8 mouse cellular contexts compared by ENCODE assay signal in the genomic region with DNA sequence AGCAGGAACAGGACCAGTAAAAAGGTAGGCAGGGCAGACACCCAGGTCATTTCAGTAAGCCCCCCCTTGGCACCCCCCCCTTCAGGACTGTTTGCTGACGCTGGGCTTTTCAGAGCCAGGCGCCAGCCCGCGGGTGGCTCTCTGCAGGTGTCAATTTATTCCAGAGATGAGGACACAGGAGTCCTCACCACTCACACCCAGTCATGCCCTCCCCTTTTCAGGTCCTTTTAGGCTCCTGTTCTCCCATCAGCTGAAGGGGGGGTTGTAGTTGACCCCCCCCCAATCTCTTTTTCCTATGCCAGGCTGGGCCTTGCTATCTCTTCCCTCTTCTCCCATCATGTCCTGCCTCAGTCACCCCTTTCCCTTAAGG. TPM values are rescaled to one million over a fixed set of nuclear protein-coding genes. Genes with fewer than 3 reads are reported as not detected.
A peak's percentile ranks its signal among the peaks of the same experiment; 100 is the strongest.
DNase-seq lines count a peak whose midpoint lies in the region; ATAC-seq and TF ChIP-seq lines count a peak whose summit lies in the region.
"Had no signal": no experiment of that assay in that cellular context is flagged by ENCODE, and none has a peak within 500 bp of the region (broad histone marks: within the 10 kb centered on the region; RNA-seq: fewer than 3 reads in every experiment).

No protein-coding gene starts in this region.

- no peaks in the 10 kb centered on the region; the same call in 1 of the 2 replicates for H3K27me3 ChIP-seq in forebrain, embryonic 11.5 days (ENCODE audit: control insufficient read depth, insufficient read depth, low read length)
- H3K27me3 ChIP-seq in intestine, postnatal 0 days (replicated peaks; ENCODE audit: control insufficient read depth, insufficient read depth, low read length), result peaks cover 15% of the 10 kb centered on the region; the same call in 1 of the 2 replicates
- no peaks in the 10 kb centered on the region for H3K27me3 ChIP-seq in splenic B cell, adult 2 months (ENCODE audit: control insufficient read depth, insufficient read depth, low read length, poor library complexity, severe bottlenecking)

- no peak for TF ChIP-seq CTCF in layer of hippocampus, adult 2 months (conservative IDR thresholded peaks at IDR 0.05)
- no peak for TF ChIP-seq CTCF in intestine, postnatal 0 days (IDR thresholded peaks at IDR 0.05; ENCODE audit: low read depth)

- no peak for DNase-seq in layer of hippocampus, adult 2 months (ENCODE audit: low spot score in 2 of 2)
- DNase-seq in layer of hippocampus, postnatal 14 days (ENCODE audit: low spot score in 2 of 2), result no peak
- DNase-seq in forebrain, embryonic 11.5 days (ENCODE audit: low spot score), result no peak
- DNase-seq in splenic B cell, adult 2 months (ENCODE audit: low read depth, low spot score), result peak; percentile 18
- DNase-seq in layer of hippocampus, adult 18-20 months (ENCODE audit: low spot score in 2 of 2), result no peak
- DNase-seq: kidney, adult 8-10 months had no signal

- H3K4me2 ChIP-seq in forebrain, embryonic 11.5 days (ENCODE audit: low read depth, low read length, severe bottlenecking), result peak overlapping the region; percentile 92
- peak overlapping the region; percentile 98; the same call in 1 of the 2 replicates for H3K4me2 ChIP-seq in intestine, postnatal 0 days (replicated peaks; ENCODE audit: low read depth)

- H3K4me1 ChIP-seq in forebrain, embryonic 11.5 days (replicated peaks; ENCODE audit: control insufficient read depth, insufficient read depth, low read length), result peaks cover 30% of the 10 kb centered on the region
- no peaks in the 10 kb centered on the region for H3K4me1 ChIP-seq in intestine, postnatal 0 days (replicated peaks; ENCODE audit: control insufficient read depth, insufficient read depth, low read length)

- WGBS in forebrain, embryonic 11.5 days, result 0% methylated on average over 4 of the region's 4 CpGs
- 34% methylated on average over 4 of the region's 4 CpGs for WGBS in intestine, postnatal 0 days

- H3K36me3 ChIP-seq in forebrain, embryonic 11.5 days (ENCODE audit: control insufficient read depth, insufficient read depth, low read length), result no peaks in the 10 kb centered on the region
- H3K36me3 ChIP-seq in intestine, postnatal 0 days (ENCODE audit: control insufficient read depth, insufficient read depth), result no peaks in the 10 kb centered on the region
- H3K36me3 ChIP-seq in splenic B cell, adult 2 months (ENCODE audit: control insufficient read depth, insufficient read depth, low read length, poor library complexity, severe bottlenecking), result no peaks in the 10 kb centered on the region

- peak overlapping the region; percentile 79 for H3K4me3 ChIP-seq in layer of hippocampus, adult 2 months
- peak overlapping the region; percentile 73 for H3K4me3 ChIP-seq in forebrain, embryonic 11.5 days (ENCODE audit: low read depth, low read length)
- no peak overlapping the region for H3K4me3 ChIP-seq in intestine, postnatal 0 days (ENCODE audit: low read depth, low read length)

- no peak for ATAC-seq in forebrain, embryonic 11.5 days (replicated peaks; ENCODE audit: low FRiP score)
- no peak for ATAC-seq in intestine, postnatal 0 days
- ATAC-seq in erythroid progenitor cell, adult 5-6 weeks (replicated peaks; ENCODE audit: low FRiP score, poor library complexity, severe bottlenecking), result no peak

- no peaks in the 10 kb centered on the region for H3K9me3 ChIP-seq in forebrain, embryonic 11.5 days (ENCODE audit: control insufficient read depth, low read length)
- no peaks in the 10 kb centered on the region for H3K9me3 ChIP-seq in intestine, postnatal 0 days (ENCODE audit: control insufficient read depth)

- H3K27ac ChIP-seq in layer of hippocampus, adult 2 months, result peak overlapping the region; percentile 95; the same call in 1 of the 2 replicates
- H3K27ac ChIP-seq in forebrain, embryonic 11.5 days (ENCODE audit: low read depth, low read length), result no peak overlapping the region
- no peak overlapping the region for H3K27ac ChIP-seq in intestine, postnatal 0 days (ENCODE audit: low read depth, low read length)

- peak overlapping the region; percentile 89; the same call in 1 of the 2 replicates for H3K9ac ChIP-seq in forebrain, embryonic 11.5 days (ENCODE audit: low read length)
- H3K9ac ChIP-seq in intestine, postnatal 0 days (ENCODE audit: low read depth, low read length), result no peak overlapping the region

RNA-seq across cellular contexts. Expression of a gene that starts 1.6 kb away (rescaled TPM):
- 100 to 1,000 TPM; 197 to 201 TPM for total RNA-seq in layer of hippocampus, adult 2 months (2021)
- 100 to 1,000 TPM; 220 to 226 TPM for total RNA-seq in layer of hippocampus, postnatal 14 days (2021)
- 11.0 and 11.1 TPM in 2 replicates for polyA plus RNA-seq in forebrain, embryonic 11.5 days (2014; fragmentation: Nextera tagmentation; extraction: Ambion mirVana)
- polyA plus RNA-seq in intestine, postnatal 0 days (2015; fragmentation: Nextera tagmentation; extraction: Ambion mirVana), result 1.8 and 2.2 TPM in 2 replicates
- total RNA-seq in erythroid progenitor cell, adult 5-6 weeks (2015; ENCODE audit: low replicate concordance), result 0.72 and 0.84 TPM in 2 replicates
- 0.08 and 0.26 TPM in 2 replicates for total RNA-seq in erythroid progenitor cell, adult 5-6 weeks (2017; ENCODE audit: low replicate concordance)
- total RNA-seq in layer of hippocampus, adult 18-20 months (2021), result 100 to 1,000 TPM; 191 to 196 TPM

RNA-seq across cellular contexts. Expression of a gene that starts 2.4 kb away (rescaled TPM):
- total RNA-seq in layer of hippocampus, adult 2 months (2021), result 100 to 1,000 TPM; 113 to 114 TPM
- 100 to 1,000 TPM; 150 to 162 TPM for total RNA-seq in layer of hippocampus, postnatal 14 days (2021)
- 250 and 283 TPM in 2 replicates for polyA plus RNA-seq in forebrain, embryonic 11.5 days (2014; fragmentation: Nextera tagmentation; extraction: Ambion mirVana)
- 584 and 590 TPM in 2 replicates for polyA plus RNA-seq in intestine, postnatal 0 days (2015; fragmentation: Nextera tagmentation; extraction: Ambion mirVana)
- total RNA-seq in erythroid progenitor cell, adult 5-6 weeks (2015; ENCODE audit: low replicate concordance), result 258 and 276 TPM in 2 replicates
- 123 and 303 TPM in 2 replicates for total RNA-seq in erythroid progenitor cell, adult 5-6 weeks (2017; ENCODE audit: low replicate concordance)
- 100 to 1,000 TPM; 110 to 117 TPM for total RNA-seq in layer of hippocampus, adult 18-20 months (2021)

RNA-seq across cellular contexts. Expression of a gene that starts 10.2 kb away (rescaled TPM):
- 10 to 100 TPM; 17.1 to 19.8 TPM for total RNA-seq in layer of hippocampus, adult 2 months (2021)
- total RNA-seq in layer of hippocampus, postnatal 14 days (2021), result 10 to 100 TPM; 22.0 to 23.3 TPM
- polyA plus RNA-seq in forebrain, embryonic 11.5 days (2014; fragmentation: Nextera tagmentation; extraction: Ambion mirVana), result 64.6 and 71.9 TPM in 2 replicates
- 42.0 and 44.8 TPM in 2 replicates for polyA plus RNA-seq in intestine, postnatal 0 days (2015; fragmentation: Nextera tagmentation; extraction: Ambion mirVana)
- total RNA-seq in erythroid progenitor cell, adult 5-6 weeks (2015; ENCODE audit: low replicate concordance), result 24.9 and 26.0 TPM in 2 replicates
- 15.1 and 27.7 TPM in 2 replicates for total RNA-seq in erythroid progenitor cell, adult 5-6 weeks (2017; ENCODE audit: low replicate concordance)
- total RNA-seq in layer of hippocampus, adult 18-20 months (2021), result 10 to 100 TPM; 15.9 to 16.1 TPM

RNA-seq across cellular contexts. Expression of a gene that starts 14.0 kb away (rescaled TPM):
- under 1 TPM; 0.34 to 0.49 TPM for total RNA-seq in layer of hippocampus, adult 2 months (2021)
- total RNA-seq in layer of hippocampus, postnatal 14 days (2021), result under 1 TPM; 0.50 to 0.74 TPM
- polyA plus RNA-seq in forebrain, embryonic 11.5 days (2014; fragmentation: Nextera tagmentation; extraction: Ambion mirVana), result 0.53 TPM in 1 of 2 replicates, not detected in the other
- not detected in 2 replicates for polyA plus RNA-seq in intestine, postnatal 0 days (2015; fragmentation: Nextera tagmentation; extraction: Ambion mirVana)
- total RNA-seq in erythroid progenitor cell, adult 5-6 weeks (2015; ENCODE audit: low replicate concordance), result not detected in 2 replicates
- not detected in 2 replicates for total RNA-seq in erythroid progenitor cell, adult 5-6 weeks (2017; ENCODE audit: low replicate concordance)
- total RNA-seq in layer of hippocampus, adult 18-20 months (2021), result under 1 TPM in 1 of 2 experiments, not detected in 1; 0.62 TPM

RNA-seq across cellular contexts. Expression of a gene that starts 17.7 kb away (rescaled TPM):
- total RNA-seq in layer of hippocampus, adult 2 months (2021), result not detected
- total RNA-seq in layer of hippocampus, postnatal 14 days (2021), result not detected
- not detected in 2 replicates for polyA plus RNA-seq in forebrain, embryonic 11.5 days (2014; fragmentation: Nextera tagmentation; extraction: Ambion mirVana)
- 0.07 TPM in 1 of 2 replicates, not detected in the other for polyA plus RNA-seq in intestine, postnatal 0 days (2015; fragmentation: Nextera tagmentation; extraction: Ambion mirVana)
- total RNA-seq in erythroid progenitor cell, adult 5-6 weeks (2015; ENCODE audit: low replicate concordance), result not detected in 2 replicates
- not detected in 2 replicates for total RNA-seq in erythroid progenitor cell, adult 5-6 weeks (2017; ENCODE audit: low replicate concordance)
- total RNA-seq in layer of hippocampus, adult 18-20 months (2021), result not detected

Comparison
In these comparisons a context has a peak if more than half of its experiments do, and no peak if none do; other contexts are left out.
1. RNA of a gene that starts 1.6 kb away (total RNA-seq): 220 to 226 TPM in layer of hippocampus, postnatal 14 days, 197 to 201 TPM in layer of hippocampus, adult 2 months and 191 to 196 TPM in layer of hippocampus, adult 18-20 months; 0.08 to 0.84 TPM in erythroid progenitor cell, adult 5-6 weeks; every median in the first group is over 100 times any median in the second.